Mouse (Mus musculus) lung, postnatal 0 days (tissue): ENCODE measurements at regions not wholly inside any gene's neighbourhood (a gene's known extent, or its start where the extent isn't known, plus 50 kb on each side); places are given as distances from the start of the nearest gene placed in this dataset.

Experiments used
- ATAC-seq: fragments of 200-750 bp; cut with Nextera tagmentation; 2 replicates; pipeline ENCODE4 v1.8.0; 2017; ENCODE audit warnings: moderate library complexity
- DNase-seq: peaks from one replicate; pipeline ENCODE4 v3.0.0-alpha.2; 2016; ENCODE audit warnings: low spot score
- H3K27ac ChIP-seq: fragments of 300-500 bp; sonication (generic); 2 replicates; pipeline ENCODE4 v1.5.1; 2014; ENCODE audit warnings: antibody characterized with exemption, mild to moderate bottlenecking, low read length, mixed read lengths
- H3K27me3 ChIP-seq: fragments of 300-500 bp; sonication (generic); replicated peaks from 2 replicates; pipeline ENCODE4 v1.6.1; 2014; ENCODE audit warnings: low read length, mixed read lengths; ENCODE audit not compliant: insufficient read depth
- H3K36me3 ChIP-seq: fragments of 300-500 bp; sonication (generic); 2 replicates; pipeline ENCODE4 v1.6.1; 2014; ENCODE audit warnings: low read length, mixed read lengths; ENCODE audit not compliant: insufficient read depth
- H3K4me1 ChIP-seq: fragments of 300-500 bp; sonication (generic); 2 replicates; pipeline ENCODE4 v1.6.1; 2014; ENCODE audit warnings: antibody characterized with exemption, low read depth, low read length, mixed read lengths; ENCODE audit not compliant: insufficient read depth
- H3K4me2 ChIP-seq: fragments of 300-500 bp; sonication (generic); replicated peaks from 2 replicates; pipeline ENCODE4 v1.6.1; 2014; ENCODE audit warnings: low read depth, mild to moderate bottlenecking, low read length, moderate library complexity, mixed read lengths
- H3K4me3 ChIP-seq: fragments of 300-500 bp; sonication (generic); 2 replicates; pipeline ENCODE4 v1.5.1; 2014; ENCODE audit warnings: low read depth, low read length
- H3K9ac ChIP-seq: fragments of 300-500 bp; sonication (generic); replicated peaks from 2 replicates; pipeline ENCODE4 v1.6.1; 2014; ENCODE audit warnings: low read depth, mild to moderate bottlenecking
- H3K9me3 ChIP-seq: fragments of 300-500 bp; sonication (generic); 2 replicates; pipeline ENCODE4 v1.6.1; 2016; ENCODE audit warnings: low read length, mixed read lengths
- CTCF ChIP-seq: IDR thresholded peaks from 2 replicates; pipeline ENCODE4 v1.5.1; 2016; ENCODE audit warnings: antibody characterized with exemption, mild to moderate bottlenecking
- EP300 ChIP-seq: IDR thresholded peaks from 2 replicates; pipeline ENCODE4 v1.6.1; 2016; ENCODE audit warnings: antibody characterized with exemption, mild to moderate bottlenecking, control low read depth
- WGBS: fragments of 180-500 bp; shearing (Covaris S2); extraction: QIAGEN DNeasy Blood & Tissue Kit; methylation state at CpG from one replicate; pipeline ENCODE4 v1.1.7; 2014; 5-methylcytosine and 5-hydroxymethylcytosine counted together

DNA sequence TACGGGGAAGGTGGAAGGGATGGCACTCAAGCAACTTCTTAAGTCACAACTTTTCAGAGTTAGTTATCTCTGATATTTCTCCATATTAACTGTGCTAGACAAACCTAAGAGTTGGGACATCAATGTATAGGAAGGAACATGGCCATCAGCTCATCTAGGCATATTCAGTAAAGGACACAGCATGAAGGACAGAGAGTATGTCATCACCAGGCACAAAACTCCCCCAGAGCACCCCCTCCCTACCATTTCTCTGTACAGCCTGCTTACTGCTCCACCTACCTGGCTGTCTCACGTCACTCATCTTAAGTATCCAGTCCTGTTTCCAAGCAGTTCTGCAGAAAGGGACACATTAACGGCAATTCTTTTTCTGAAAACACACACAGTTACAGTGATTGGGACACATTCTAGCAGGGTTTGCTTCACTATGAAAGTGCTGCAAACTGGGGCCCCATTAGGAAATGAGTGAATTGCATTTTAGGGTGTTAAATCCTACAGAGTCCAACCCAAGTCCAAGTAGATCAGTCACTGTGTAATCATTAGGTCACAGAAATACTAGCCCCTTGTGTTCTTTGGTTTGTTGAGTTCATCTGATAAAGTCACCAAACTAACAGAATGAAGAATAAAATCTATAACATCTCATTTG, 180.7 kb upstream of the Thbs1 start:
- no peak for ATAC-seq
- Histone ChIP-seq H3K27ac (no peak overlapping the region), H3K4me1 (peaks cover 3% of the 10 kb centered on the region; the same call in 1 of the 2 replicates), H3K4me2 (no peak overlapping the region), H3K4me3 (no peak overlapping the region), H3K9ac (no peak overlapping the region), H3K9me3 (no peaks in the 10 kb centered on the region), H3K36me3 (no peaks in the 10 kb centered on the region), H3K27me3 (no peaks in the 10 kb centered on the region)
- WGBS, result 76% methylated on average over 3 of the region's 3 CpGs
- TF ChIP-seq EP300, result no peak
- DNase-seq, result no peak

DNA sequence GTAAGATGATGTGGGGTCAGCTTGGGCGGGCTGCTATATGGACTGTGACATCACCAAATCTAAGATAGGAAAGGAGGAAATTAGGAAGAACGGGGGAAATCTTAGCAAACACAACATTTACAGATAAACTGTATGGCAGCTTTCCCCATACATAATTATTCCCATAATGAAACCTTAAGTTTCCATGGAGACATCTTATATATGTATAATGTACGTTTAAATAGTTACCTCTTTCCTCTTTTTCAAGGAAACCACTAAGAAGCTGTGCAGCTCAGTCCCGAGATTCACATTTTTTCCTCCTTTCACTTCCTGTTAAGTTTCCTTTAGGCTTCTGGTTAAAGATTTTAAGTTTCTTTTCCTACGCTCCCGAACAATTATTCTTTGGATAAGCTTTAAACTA, 175.1 kb upstream of the Thbs1 start:
- TF ChIP-seq CTCF (no peak), EP300 (no peak)
- Histone ChIP-seq H3K4me3 (no peak overlapping the region), H3K4me2 (no peak overlapping the region), H3K9ac (no peak overlapping the region), H3K27me3 (no peaks in the 10 kb centered on the region), H3K4me1 (peaks cover 3% of the 10 kb centered on the region; the same call in 1 of the 2 replicates), H3K9me3 (no peaks in the 10 kb centered on the region), H3K36me3 (no peaks in the 10 kb centered on the region), H3K27ac (no peak overlapping the region)
- WGBS, result 51% methylated on average over 6 of the region's 6 CpGs
- ATAC-seq, result no peak
- DNase-seq, result peak; percentile 31

DNA sequence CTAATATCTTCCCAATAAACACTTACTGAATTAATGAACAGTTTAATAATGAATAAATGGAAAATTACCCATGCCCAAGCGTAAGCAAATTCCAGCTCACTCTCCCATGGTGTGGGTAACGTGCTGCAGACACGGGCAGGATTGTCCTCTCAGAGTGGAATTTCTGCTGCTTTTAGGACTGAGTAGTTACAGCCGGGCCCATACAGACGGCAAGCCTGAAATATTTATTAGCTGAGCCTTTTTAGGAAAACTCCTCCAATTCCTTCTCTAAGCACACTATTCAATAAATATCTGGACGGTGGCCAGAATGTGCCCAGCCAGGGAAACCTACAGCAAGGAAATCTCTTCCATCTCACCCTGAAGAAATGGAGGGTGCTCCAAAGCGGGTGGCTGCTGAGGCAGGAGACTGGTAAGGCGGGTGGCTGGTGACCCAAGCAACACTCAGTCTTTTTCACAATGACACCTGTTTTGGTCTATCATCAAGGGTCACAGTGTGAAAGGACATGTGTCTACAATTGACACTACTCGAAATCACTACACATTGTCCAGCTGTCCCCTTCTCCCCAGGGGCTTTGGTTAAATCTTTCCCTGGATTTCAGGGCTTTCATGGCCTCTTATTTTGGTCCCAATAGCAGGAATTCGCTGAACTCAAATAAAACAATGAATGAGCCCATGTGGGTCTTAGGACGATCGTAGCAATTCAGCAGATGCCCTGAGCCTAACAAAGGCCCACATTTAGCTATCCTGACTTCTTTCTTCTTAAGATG, 173.2 kb upstream of the Thbs1 start:
- Histone ChIP-seq H3K9ac (no peak overlapping the region), H3K4me2 (no peak overlapping the region), H3K9me3 (no peaks in the 10 kb centered on the region), H3K27me3 (no peaks in the 10 kb centered on the region), H3K4me3 (no peak overlapping the region), H3K36me3 (no peaks in the 10 kb centered on the region), H3K4me1 (peaks cover 3% of the 10 kb centered on the region; the same call in 1 of the 2 replicates), H3K27ac (no peak overlapping the region)
- DNase-seq (peak; percentile 48), ATAC-seq (0 out of 2 replicates have a peak, but pooled peaks have one; percentile 38)
- 58% methylated on average over 12 of the region's 12 CpGs for WGBS
- TF ChIP-seq EP300, result no peak
- no peak for TF ChIP-seq CTCF

DNA sequence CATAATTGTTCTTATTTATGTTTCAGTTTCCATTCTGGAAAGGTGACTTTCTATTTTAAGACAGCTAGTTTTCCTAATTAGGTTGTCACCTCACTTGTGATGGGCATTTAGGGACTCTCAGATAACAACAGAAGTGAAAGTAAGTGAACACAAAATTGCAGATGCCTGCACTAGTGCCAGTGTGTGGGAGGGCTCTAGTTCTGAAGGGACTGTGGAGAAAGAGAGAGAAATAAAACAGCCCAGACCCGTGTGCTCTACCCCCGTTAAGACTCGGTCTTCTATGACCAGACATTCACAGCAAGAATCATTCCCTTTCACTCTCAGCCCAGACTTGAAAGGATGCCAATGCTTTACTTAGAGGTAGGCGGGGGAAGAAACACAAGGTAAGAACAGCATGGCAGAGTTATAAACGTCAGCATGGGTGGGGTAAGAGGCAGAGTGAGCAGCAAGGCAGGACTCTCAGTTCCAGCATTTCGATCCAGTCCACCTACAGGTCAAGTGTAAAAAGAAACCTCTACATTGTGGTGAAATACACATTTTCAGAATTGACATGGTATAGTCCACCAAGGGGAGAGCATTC, 170.1 kb upstream of the Thbs1 start:
- WGBS, result 42% methylated on average over 6 of the region's 6 CpGs
- Histone ChIP-seq H3K9me3 (no peaks in the 10 kb centered on the region), H3K4me3 (no peak overlapping the region), H3K4me2 (peak overlapping the region; percentile 39), H3K9ac (no peak overlapping the region), H3K36me3 (no peaks in the 10 kb centered on the region), H3K4me1 (peaks cover 3% of the 10 kb centered on the region; the same call in 1 of the 2 replicates), H3K27ac (no peak overlapping the region), H3K27me3 (no peaks in the 10 kb centered on the region)
- ATAC-seq (peak; percentile 73), DNase-seq (peak; percentile 60)
- 0 out of 2 replicates have a peak, but pooled peaks have one; percentile 10 for TF ChIP-seq EP300
- no peak for TF ChIP-seq CTCF

DNA sequence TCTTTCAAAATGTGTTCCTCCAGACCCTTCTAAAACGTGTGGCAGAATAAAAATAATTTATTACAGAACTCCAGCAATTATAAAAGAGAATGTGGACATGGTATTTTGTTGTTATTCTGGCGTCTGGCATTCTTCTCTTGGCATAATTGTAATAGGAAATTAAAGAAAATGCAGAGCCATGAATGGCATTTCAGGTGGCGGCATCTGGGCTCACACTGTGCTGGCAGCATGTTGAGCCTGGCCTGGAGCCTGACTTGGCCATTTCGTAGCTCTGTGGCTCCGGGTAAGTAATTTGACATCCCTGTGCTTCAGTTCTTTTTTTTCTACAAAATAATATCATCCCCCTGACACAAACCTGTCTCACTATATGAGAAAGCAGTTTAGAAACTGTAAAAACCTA, 168.0 kb upstream of the Thbs1 start:
- 72% methylated on average over 5 of the region's 5 CpGs for WGBS
- no peaks in the 10 kb centered on the region for H3K4me1 ChIP-seq
- H3K27ac ChIP-seq, result no peak overlapping the region
- DNase-seq (no peak), ATAC-seq (no peak)
- no peak overlapping the region for H3K9ac ChIP-seq
- H3K4me3 ChIP-seq, result no peak overlapping the region
- no peak overlapping the region for H3K4me2 ChIP-seq
- TF ChIP-seq EP300, result no peak
- TF ChIP-seq CTCF, result no peak
- H3K9me3 ChIP-seq, result no peaks in the 10 kb centered on the region
- H3K27me3 ChIP-seq, result no peaks in the 10 kb centered on the region
- H3K36me3 ChIP-seq, result no peaks in the 10 kb centered on the region

DNA sequence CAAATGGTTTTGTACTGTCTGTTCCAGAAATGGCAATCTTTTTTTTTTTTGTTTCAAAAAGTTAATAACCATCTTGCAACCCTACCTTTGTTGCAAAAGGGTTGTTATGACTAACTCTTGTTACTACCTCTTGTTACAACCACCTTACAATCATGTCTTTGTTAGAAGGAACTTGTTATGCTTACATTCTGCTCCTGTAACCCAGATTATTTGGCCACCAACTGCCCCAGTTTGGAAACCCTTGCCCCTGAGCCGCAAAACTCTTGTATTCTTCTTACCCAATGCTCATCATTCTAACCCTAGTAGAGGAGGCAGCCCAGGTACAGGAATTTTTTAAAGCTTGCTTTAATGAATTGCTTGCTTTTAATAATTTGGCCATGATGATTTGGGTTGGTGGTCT, 167.4 kb upstream of the Thbs1 start:
- H3K9ac ChIP-seq, result no peak overlapping the region
- no peaks in the 10 kb centered on the region for H3K27me3 ChIP-seq
- no peaks in the 10 kb centered on the region for H3K36me3 ChIP-seq
- TF ChIP-seq CTCF (no peak), EP300 (no peak)
- 76% methylated on average over 1 of the region's 1 CpGs for WGBS
- H3K4me1 ChIP-seq, result no peaks in the 10 kb centered on the region
- no peak for ATAC-seq
- no peak overlapping the region for H3K4me2 ChIP-seq
- no peak for DNase-seq
- no peak overlapping the region for H3K27ac ChIP-seq
- H3K9me3 ChIP-seq, result no peaks in the 10 kb centered on the region
- no peak overlapping the region for H3K4me3 ChIP-seq
